Mouse (Mus musculus) macrophage (primary cell): Measurements from ENCODE around the gene Pex6. TPM values are rescaled to one million over a fixed set of nuclear protein-coding genes. Genes with fewer than 3 reads are reported as not detected.

Experiments used
- H3K27ac ChIP-seq: fragments of 350-480 bp; formaldehyde crosslinking; 2 replicates; pipeline ENCODE4 v1.9.0; 2021
- H3K36me3 ChIP-seq: fragments of 350-480 bp; formaldehyde crosslinking; 2 replicates; pipeline ENCODE4 v1.9.0; 2021; ENCODE audit errors: inconsistent target
- H3K4me3 ChIP-seq: fragments of 350-480 bp; formaldehyde crosslinking; 2 replicates; pipeline ENCODE4 v1.9.0; 2021; ENCODE audit errors: inconsistent target
- H3K79me2 ChIP-seq: fragments of 350-480 bp; formaldehyde crosslinking; 2 replicates; pipeline ENCODE4 v1.9.0; 2021; ENCODE audit errors: inconsistent target
- WGBS: methylation state at CpG from one replicate; pipeline ENCODE4 v1.1.7; 2026; ENCODE audit warnings: inconsistent platforms; ENCODE audit not compliant: missing documents; 5-methylcytosine and 5-hydroxymethylcytosine counted together
- polyA plus RNA-seq: library from polyadenylated mRNA; stranded (reverse); fragments of 250-400 nt; gene quantifications from 3 replicates; pipeline ENCODE4 v1.2.4, GENCODE M21; 2018; ENCODE audit warnings: inconsistent platforms
- total RNA-seq, 78 experiments: library from RNA; depleted of rRNA; stranded (reverse); fragments of 250-400 nt; gene quantifications; 1 replicate in 9 of 78; 2 replicates in 24 of 78; 3 replicates in 43 of 78; 4 replicates in 2 of 78; pipeline ENCODE4 v1.2.4; 2018; ENCODE audit warnings: inconsistent platforms in 56 of 78

Pex6 gene
- 10 to 100 TPM; 18.3 to 64.1 (median 32.8) TPM for total RNA-seq (2018; cell fraction: chromatin; rRNA removed)
- 10 to 100 TPM; 11.1 to 22.3 (median 16.8) TPM for total RNA-seq (2018; cell fraction: cytosol; rRNA removed)
- total RNA-seq (2018; cell fraction: nucleus; rRNA removed) = 10 to 100 TPM; 14.1 to 47.9 (median 30.5) TPM
- polyA plus RNA-seq = 6.9 to 22.0 TPM (median 14.2 TPM) in 3 replicates

DNA sequence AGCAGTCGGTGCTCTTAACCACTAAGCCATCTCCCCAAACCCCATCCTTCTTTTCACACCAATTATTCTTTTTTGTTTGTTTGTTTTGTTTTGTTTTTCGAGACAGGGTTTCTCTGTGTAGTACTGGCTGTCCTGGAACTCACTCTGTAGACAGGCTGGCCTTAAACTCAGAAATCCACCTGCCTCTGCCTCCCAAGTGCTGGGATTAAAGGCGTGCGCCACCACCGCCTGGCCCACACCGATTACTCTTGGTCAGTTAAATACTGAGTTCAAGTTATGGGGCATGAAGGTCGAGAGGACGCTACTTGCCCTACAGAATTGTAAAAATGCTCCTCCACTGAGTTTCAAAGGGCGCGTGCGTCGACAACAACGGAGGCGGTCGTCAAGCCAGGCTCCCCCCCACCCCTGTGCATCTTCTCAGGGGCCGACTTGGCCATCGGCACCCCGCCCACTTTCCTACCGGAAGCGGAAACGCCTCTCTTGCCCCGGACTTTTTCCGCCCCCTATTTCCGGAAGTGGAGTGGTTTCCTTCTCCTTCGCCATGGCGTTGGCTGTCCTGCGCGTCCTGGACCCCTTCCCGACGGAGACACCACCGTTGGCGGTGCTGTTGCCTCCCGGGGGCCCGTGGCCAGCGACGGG, at the start of gene Pex6:
TSS of gene Pex6 (plus strand) at position 505 of the 639 bp plus-strand sequence.
- peak within 1 kb of the TSS; percentile 10; the same call in 1 of the 2 replicates for H3K27ac ChIP-seq
- WGBS = 7% methylated on average over 36 of the region's 36 CpGs
- peaks cover 21% of the 10 kb centered on the region for H3K79me2 ChIP-seq
- H3K36me3 ChIP-seq = peaks cover 21% of the 10 kb centered on the region
- H3K4me3 ChIP-seq = peak within 1 kb of the TSS; percentile 61

DNA sequence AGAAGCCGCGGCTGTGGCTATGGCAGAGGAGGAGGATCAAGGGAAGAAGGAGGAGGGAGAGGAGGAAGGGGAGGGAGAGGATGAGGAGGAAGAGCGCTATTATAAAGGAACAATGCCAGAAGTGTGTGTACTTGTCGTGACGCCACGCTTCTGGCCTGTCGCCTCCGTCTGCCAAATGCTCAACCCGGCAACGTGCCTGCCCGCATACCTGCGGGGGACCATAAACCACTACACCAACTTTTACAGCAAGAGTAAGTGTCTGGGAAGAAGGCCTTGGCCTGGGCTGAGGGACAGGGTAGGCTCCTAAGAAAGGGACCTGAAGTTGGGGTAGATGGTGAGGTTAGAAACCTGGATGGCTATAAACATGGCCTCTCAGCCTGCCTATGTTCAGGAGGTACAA, 49.3 kb upstream of the Pex6 start:
- H3K36me3 ChIP-seq = 0 out of 2 replicates have a peak, but pooled peaks cover 6% of the 10 kb centered on the region
- no peaks in the 10 kb centered on the region for H3K79me2 ChIP-seq
- H3K4me3 ChIP-seq = no peak overlapping the region
- no peak overlapping the region for H3K27ac ChIP-seq
- WGBS = 97% methylated on average over 6 of the region's 12 CpGs

DNA sequence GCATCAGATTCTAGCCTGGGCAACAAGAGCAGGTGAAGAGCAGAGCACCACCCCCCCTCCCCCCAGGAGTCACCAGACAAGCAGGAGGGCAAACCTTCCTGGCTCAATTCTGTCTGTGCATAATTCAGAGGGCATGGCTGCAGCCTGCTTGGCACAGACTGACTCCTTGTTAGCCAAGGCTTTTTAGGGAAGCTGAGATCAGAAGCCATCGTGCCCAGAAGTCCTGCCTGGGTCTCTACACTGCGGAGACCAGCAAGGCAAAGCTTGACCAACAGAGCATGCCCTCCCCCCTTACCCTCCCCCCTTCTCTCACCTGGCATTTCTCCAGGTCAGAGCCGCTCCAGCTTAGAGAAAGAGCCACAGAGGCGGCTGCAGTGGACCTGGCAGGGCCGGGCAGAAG, 48.5 kb upstream of the Pex6 start:
- no peak overlapping the region for H3K4me3 ChIP-seq
- H3K36me3 ChIP-seq = peaks cover 9% of the 10 kb centered on the region; the same call in 1 of the 2 replicates
- WGBS = 98% methylated on average over 5 of the region's 5 CpGs
- H3K27ac ChIP-seq = no peak overlapping the region
- no peaks in the 10 kb centered on the region for H3K79me2 ChIP-seq

DNA sequence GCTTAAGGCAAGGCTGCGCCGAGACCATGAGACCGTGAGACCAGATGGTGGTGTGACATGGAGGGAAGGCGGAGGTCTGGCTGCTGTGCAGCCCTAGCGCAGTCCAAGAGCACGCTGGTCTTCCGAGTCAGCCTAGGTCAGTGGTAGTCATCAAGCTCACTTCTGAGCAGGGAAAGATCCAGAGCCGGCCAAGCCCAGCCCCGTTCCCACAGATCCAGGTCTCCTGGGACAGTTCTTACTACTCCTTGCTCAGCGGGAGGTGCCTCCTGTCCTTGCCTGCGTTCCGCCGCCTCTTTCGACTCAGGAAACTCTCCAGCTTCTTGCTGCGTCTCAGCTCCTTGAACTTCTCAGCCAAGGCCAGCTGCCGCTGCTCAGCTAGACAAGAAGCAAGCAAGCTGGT, 43.6 kb upstream of the Pex6 start:
- H3K36me3 ChIP-seq = peaks cover 33% of the 10 kb centered on the region; the same call in 1 of the 2 replicates
- H3K79me2 ChIP-seq = peaks cover 23% of the 10 kb centered on the region
- H3K4me3 ChIP-seq = no peak overlapping the region
- 95% methylated on average over 16 of the region's 16 CpGs for WGBS
- H3K27ac ChIP-seq = no peak overlapping the region

DNA sequence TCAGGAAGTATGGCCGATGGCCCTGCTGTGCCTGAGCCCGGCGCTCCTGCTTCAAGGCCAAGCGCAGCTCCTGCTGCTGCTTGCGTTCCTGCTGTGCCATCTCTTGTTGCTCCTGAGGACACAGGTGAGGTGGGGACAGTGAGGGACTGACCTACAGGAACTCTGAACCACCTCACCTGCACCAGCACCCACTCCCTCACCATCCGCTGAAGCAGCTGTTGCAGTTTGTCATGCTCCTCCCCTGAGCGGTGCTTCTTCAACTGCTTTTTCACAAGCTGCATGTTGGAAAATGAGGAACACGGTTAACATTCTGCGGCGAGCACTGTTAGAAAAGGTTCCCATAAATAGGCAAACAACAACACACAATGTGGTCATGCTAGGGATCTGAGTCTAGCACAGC, 41.4 kb upstream of the Pex6 start:
- Histone ChIP-seq H3K79me2 (peaks cover 35% of the 10 kb centered on the region), H3K4me3 (no peak overlapping the region), H3K27ac (no peak overlapping the region), H3K36me3 (peaks cover 34% of the 10 kb centered on the region; the same call in 1 of the 2 replicates)
- 93% methylated on average over 10 of the region's 10 CpGs for WGBS

DNA sequence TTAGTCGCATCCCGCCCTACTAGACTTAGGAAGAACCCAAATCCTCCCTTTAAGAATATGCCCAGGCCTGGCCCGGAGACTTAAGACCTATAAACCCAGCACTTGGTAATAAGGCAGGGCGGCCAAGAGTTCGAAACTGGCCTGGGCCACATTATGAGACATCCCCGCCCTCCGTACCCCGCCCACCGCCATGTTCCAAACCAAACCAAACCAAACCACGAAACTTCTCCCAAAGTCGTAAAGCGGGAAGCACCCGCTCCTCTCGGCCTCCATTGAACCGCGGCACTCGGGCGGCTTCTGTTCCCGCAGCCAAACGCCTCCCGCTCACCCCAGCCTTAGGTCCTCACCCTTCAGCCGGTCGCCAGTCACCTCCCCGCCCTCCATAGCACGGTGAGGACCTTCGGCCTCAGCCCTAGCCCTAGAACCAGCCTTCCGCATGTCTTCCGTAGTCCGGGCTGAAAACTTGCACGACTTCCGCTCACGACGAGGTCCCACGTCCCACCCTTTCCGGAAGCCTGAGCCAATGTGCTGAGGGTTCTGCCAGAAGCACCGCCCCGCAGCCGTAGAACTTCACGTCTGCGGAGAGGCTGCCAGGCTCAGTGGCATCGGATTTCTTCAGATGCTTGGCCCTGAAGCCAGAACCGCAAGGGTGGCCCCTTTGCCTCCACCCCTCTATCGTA, 37.3 kb upstream of the Pex6 start, which contains the start of gene Rrp36:
TSS of gene Rrp36 (minus strand) at position 503 of the 680 bp plus-strand sequence.
- Histone ChIP-seq H3K27ac (peak within 1 kb of the TSS; percentile 62), H3K79me2 (peaks cover 54% of the 10 kb centered on the region), H3K4me3 (peak within 1 kb of the TSS; percentile 91), H3K36me3 (peaks cover 47% of the 10 kb centered on the region)
- 1% methylated on average over 42 of the region's 43 CpGs for WGBS

DNA sequence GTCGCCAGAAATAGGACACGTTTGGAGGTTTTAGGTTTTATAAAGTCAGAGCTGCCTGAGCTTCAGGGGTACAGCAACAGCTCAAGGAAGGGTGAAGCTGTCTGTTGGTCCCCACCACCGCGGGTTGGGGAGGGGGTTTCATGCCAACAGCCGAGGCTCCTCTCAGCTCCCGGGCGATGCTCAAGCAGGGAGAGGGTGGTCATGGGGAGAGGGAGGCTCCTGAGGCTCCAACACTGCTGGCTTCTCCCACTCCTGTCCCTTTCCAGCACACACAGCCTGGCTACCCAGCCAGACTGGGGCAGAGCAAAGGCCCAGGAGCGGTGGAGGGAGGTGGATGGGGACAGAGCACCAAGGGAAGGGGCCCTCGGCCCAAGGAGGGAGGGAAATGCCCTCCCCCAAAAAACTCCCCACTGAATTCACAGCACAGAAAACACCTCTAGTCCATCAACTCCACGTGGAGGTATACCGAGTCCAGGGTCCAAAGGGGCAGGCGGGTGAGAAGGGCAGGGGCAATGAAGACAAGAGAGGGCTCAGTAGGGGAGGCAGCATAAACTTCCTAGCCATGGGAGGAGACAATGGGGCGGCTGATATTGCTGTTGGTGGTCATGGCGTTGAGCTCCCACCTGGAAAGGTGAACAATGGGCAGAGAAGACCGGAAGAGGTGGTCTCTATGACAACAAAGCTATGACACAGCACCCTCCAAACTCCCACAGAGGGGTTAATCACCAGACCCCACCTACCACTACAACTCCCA, 36.6 kb upstream of the Pex6 start:
- Histone ChIP-seq H3K79me2 (peaks cover 62% of the 10 kb centered on the region), H3K27ac (peak overlapping the region; percentile 62; the same call in 1 of the 2 replicates), H3K4me3 (peak overlapping the region; percentile 91), H3K36me3 (peaks cover 40% of the 10 kb centered on the region)
- WGBS = 44% methylated on average over 15 of the region's 15 CpGs

DNA sequence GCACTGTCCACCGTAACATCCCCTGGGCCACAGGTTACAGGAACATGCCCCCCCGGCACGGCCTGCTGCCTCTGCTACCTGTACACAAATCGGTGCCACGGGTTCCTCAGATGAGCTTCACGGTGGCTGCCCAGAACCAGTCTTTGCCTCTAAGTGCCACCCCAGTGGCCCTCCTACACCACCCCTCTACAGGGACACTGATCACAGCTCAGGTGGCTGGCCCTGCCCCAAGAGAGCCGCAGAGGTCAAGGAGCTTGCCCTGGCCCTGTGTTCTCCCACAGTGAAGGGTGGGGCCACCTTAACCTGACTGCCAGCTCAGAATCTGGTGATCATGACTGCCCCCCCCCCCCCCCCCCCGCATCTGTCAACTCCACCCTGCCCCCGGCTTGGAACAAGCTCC, 32.8 kb upstream of the Pex6 start, which contains the start of gene Mea1:
TSS of gene Mea1 (plus strand) at position 378 of the 400 bp plus-strand sequence.
- Histone ChIP-seq H3K79me2 (peaks cover 47% of the 10 kb centered on the region), H3K36me3 (peaks cover 38% of the 10 kb centered on the region), H3K27ac (peak within 1 kb of the TSS; percentile 54; the same call in 1 of the 2 replicates), H3K4me3 (peak within 1 kb of the TSS; percentile 82)
- WGBS = 96% methylated on average over 7 of the region's 9 CpGs

DNA sequence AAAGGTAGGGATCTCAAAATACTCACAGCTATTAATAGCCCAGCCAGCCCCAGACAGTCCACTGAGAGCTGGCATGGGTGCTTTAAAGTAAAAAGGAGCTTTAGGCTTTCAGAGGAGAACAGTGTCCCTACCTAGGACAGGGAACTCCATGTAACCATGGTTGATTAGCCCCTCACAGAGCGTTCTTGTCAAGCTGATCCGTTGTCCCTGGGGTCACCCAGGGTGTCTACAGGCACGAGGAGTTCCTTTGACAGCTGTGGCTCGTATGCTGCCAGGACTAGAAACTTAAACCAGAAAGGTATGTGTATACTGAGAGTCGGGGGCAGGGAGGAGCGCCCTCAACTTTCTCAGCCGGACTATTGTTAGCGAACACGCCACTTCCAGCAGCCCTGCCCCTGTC, 32.4 kb upstream of the Pex6 start:
- Histone ChIP-seq H3K36me3 (peaks cover 43% of the 10 kb centered on the region), H3K27ac (no peak overlapping the region), H3K4me3 (no peak overlapping the region), H3K79me2 (peaks cover 42% of the 10 kb centered on the region)
- 92% methylated on average over 9 of the region's 9 CpGs for WGBS

DNA sequence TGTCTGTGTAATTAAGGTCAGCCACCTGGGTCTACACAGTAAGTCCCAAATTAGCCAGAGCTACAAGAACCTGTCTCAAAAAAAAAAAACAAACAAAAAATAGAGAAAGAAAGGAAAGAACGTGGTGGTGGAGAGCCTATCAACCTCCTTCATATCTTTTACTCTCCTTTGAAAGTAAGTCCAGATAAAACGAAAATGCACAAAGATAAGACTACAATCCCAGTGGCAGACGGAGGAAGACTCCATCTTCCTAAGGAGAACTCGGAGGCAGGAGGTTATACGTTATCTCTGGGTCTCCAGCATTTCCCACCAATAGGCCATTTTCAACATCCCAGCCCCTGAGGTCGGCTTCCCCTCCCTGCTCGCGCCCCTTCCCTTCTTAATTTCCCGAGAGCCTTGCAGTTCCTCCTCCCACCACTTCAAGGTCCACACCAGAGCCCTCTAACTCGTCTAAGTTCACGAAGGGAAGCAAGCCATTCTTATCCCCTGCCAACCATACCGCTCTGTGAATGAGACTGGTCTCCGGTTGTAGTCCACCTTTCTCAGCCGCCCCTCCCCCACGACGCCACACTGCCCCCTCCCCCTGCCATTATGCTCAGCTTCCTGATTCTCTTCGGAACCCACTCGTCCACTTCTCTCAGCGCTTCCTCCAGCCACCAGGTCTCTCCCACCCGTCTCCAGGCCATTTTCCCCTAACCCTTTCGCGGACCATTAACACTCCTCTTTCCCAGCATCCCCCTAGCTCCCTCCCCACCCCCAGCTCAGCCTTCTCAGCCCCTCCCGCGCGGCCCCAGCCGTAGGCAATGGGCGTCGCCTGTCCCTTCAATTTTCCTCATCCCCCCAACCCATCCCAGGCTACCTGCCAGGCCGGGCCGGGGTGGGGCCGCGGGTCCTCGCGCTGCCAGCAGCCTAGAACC, 31.2 kb upstream of the Pex6 start:
- Histone ChIP-seq H3K4me3 (peak overlapping the region; percentile 82), H3K36me3 (peaks cover 53% of the 10 kb centered on the region), H3K27ac (peak overlapping the region; percentile 54), H3K79me2 (peaks cover 42% of the 10 kb centered on the region)
- WGBS = 2% methylated on average over 28 of the region's 34 CpGs

DNA sequence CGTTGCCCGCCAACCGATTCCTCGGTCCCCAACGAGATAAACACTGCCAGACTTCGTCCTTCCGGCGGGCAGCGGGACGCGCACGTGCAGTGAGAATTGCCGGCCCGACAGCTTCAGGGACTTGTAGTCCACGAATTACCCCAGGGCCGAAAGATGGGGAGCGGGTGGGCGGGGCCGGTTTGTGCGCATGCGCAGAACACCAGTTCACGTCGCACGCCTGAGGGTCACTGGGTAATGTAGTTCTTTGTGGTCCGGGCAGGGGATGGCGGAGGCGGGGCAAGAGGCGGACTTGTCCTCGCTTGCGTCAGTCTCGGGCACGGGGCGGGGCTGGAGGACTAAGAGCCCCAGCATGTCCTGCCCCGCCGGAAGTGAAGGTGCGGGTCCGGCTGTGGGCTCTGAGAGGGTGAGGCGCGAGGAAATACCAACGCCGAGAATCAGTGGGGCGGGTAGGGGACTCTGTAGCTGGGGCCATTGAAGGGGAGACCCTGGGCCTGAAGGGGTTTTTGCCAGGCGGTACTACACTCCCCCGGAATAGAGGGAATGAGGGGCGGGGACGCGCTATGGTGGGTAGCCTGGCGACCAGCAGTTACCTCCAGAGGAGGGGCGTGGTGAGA, 30.4 kb upstream of the Pex6 start, which contains the start of gene Klhdc3:
TSS of gene Klhdc3 (minus strand) at position 155 of the 614 bp plus-strand sequence.
- Histone ChIP-seq H3K4me3 (peak within 1 kb of the TSS; percentile 82), H3K79me2 (peaks cover 42% of the 10 kb centered on the region), H3K36me3 (peaks cover 52% of the 10 kb centered on the region), H3K27ac (peak within 1 kb of the TSS; percentile 57)
- 2% methylated on average over 47 of the region's 49 CpGs for WGBS

DNA sequence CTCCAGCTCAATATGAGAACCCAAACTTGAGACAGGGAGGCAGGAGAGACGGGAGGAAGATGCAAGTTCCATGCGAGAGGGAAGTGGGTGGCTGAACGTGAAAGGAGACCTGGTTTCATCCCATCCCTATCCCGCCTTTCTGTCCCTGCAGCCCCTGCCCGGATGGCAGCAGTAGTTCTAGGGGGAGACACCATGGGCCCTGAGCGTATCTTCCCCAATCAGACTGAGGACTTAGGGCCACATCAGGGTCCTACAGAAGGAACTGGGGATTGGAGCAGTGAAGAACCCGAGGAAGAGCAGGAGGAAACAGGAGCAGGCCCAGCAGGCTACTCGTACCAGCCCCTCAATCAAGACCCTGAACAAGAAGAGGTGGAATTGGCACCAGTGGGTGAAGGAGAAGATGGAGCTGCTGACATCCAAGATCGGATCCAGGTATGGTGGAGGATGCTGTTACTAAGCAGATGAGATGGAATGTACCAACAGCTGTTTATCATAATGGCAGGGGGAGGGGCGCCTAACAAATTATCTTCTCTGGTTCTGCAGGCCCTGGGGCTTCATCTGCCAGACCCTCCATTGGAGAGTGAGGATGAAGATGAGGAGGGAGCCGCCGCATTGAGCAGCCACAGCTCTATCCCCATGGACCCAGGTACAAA, 29.7 kb upstream of the Pex6 start:
- peaks cover 42% of the 10 kb centered on the region for H3K79me2 ChIP-seq
- H3K4me3 ChIP-seq = peak overlapping the region; percentile 82
- WGBS = 32% methylated on average over 12 of the region's 12 CpGs
- peaks cover 50% of the 10 kb centered on the region for H3K36me3 ChIP-seq
- H3K27ac ChIP-seq = peak overlapping the region; percentile 57
